Mouse (Mus musculus) frontal cortex, postnatal 10 days (tissue): ENCODE results near the gene Slc2a5.

Source experiments
- DNase-seq, 2 experiments: peaks; one replicate each; pipeline ENCODE4 v3.0.0; 2022; ENCODE audit warnings: low spot score in 2 of 2, mixed read lengths in 1 of 2

The Slc2a5 gene

DNA sequence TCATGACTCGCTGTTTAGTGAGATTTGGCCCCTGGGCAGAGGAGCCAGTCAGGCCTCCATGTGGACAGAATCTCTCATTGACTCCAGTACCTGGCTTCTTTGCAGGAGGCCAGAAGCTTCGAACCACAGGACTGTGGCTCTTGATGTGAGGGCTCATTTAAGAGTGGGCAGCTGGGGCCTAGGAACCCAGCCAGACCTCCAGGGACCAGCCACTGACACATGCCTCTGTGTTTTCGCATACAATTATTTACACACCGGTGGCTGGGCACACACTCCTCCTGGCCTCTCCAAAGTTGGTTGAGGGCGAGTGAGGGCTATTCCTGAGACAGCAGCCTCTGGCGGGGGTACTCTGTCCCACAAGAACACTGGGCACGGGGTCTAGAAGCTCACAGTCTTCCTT, 21.3 kb downstream of the Slc2a5 start:
- no peak for DNase-seq

DNA sequence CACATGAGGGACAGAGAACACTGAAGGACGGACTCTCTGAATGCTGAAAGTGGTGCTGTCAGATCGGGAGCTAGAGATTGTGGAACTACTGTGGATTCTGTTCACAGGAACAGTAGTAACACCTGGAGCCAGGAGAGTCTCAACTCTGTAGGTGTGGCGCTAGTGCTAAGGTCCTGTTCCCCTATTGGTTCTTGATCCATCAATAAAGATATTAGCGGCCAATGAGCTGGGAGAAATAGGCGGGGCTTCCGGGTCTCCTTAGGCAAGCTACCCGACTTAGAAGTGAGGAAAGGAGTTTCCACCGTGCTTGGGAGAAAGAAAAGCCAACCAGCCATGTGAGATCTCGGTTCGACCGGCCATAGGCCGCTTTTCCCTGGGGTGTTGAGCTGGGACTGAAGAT, 25.2 kb downstream of the Slc2a5 start:
- DNase-seq, result no peak

DNA sequence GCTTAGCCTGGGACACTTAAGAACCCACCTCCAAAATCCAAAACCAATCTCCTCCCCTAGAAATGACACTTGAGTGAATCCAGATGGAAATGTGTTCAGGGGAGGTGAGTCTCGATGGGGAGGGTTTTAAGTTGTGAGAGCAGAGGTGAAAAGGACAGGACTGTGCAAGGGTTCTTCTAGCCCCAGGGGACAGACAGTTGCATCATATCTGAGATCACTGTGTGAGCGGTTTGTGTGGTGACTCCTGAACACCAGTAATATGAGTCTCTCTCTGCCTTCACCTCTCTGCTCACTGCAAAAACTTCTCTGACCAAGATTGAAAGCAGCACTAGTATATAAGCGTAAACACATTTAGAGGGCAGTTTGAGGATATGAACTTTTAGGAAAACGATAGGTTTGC, 27.2 kb downstream of the Slc2a5 start:
- DNase-seq, result no peak

- DNase-seq, result no peak
These were observed 32.0 kb downstream of the Slc2a5 start for GRCm38 (mm10) chr4:150151045-150151444.

DNA sequence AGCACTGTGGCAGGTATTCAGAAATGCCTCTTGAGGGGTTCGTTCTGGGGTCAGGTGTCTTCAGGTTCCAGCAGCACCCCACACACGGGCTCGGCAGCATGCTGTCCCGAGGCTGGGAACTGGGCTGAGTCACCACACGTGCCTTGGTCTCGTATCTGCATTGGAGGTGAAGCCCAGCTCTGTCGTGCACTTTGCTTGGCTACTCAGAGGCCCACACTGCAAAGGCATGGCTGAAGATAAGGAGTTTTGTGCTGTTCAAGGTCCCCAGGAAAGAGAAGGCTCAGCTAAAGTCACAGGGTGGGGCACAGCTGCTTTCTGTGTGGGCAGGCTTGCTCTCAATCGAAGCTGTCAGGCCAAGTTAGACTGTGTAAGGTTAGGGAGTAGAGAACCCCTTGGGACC, 33.4 kb downstream of the Slc2a5 start:
- no peak for DNase-seq

DNA sequence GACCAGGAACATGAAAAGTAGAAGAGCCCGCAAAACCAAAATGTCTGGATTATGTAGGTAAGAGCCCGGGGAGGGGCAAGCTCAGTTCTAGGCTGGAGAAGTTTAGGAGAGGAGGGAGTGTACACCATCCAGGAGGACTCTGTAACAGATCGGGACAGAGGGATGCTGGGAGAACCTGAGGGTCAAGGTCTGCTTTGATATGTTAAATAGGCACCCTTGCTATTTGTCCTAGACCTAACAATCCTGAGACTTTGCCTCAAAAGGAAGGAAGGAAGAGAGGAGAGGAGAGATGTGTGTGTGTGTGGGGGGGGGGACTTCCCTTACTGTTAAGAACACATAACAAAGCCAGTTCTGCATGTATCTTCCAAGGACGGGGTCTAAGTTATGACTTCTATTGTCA, 36.2 kb downstream of the Slc2a5 start:
- no peak for DNase-seq

- DNase-seq, result no peak
These were observed 36.6 kb downstream of the Slc2a5 start for GRCm38 (mm10) chr4:150155731-150156130.

DNA sequence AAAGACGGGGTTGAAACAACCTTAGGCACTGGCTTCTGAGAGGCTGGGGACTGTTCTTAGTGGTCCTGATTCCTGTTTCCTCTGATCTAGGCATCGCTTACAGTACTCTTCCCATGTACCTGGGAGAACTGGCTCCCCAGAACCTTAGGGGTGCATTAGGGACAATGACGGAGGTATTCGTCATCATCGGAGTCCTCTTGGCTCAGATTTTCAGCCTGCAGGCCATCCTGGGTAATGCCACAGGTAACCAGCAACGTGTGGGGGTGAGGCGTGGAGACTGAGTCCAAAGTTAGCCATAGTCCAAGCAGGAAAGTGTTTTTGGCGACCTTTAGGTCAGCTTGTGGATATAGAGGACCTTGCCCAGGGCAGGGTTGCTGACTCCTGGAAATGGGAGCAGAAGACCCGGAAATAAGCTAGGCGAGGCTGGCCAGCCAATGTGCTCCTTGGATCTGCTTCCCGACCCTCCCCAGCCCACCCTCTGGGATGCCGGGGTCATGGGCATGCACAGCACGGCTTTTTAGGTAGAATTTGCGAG, 38.3 kb downstream of the Slc2a5 start:
- DNase-seq, result no peak

DNA sequence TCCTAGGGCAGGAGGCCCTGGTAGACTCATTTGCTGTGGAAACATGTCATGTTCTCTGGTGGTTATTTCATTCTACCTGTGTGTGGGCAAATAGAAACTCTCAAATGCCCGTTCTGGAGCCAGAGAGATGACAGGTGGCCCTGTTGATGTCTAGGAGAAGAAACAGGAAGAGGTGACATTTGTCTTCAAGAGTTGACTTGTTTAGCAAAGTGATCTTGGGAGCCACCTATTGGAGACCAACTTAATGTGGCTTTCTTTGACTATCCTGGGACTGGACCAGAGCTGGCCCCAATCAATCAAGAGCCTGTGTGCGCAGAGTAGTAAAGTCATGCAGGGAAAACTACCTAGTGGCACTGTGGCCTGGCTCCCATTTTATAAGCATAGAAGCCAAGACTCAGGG, 40.4 kb downstream of the Slc2a5 start:
- DNase-seq, result no peak

- DNase-seq, result no peak
These were observed 43.6 kb downstream of the Slc2a5 start for GRCm38 (mm10) chr4:150162561-150163169.

GRCm38 (mm10) chr4:150164875-150165274, 45.8 kb downstream of the Slc2a5 start:
- DNase-seq, result no peak

- peak; percentile 34 to 51 for DNase-seq
These were observed 49.3 kb downstream of the Slc2a5 start for GRCm38 (mm10) chr4:150168406-150168805.

DNA sequence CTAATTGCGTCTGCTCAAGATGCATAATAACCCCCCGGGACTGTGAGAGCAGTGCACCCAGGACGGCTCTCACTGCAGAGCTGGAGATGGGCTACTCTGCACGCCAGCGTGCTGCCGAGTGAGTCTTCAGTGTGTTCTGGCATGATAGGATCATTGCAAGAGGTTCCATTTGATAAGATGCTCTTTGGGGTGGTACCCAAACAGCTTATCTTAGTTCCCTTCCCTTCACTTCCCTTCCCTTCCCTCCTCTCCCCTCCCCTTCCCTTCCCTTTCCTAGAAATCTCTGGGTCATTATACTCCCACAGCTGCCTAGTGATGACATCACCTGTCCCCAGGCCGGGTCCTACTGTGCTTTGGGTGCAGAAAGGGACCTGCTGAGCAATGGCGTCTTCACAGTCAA, 53.0 kb downstream of the Slc2a5 start:
- DNase-seq, result no peak

DNA sequence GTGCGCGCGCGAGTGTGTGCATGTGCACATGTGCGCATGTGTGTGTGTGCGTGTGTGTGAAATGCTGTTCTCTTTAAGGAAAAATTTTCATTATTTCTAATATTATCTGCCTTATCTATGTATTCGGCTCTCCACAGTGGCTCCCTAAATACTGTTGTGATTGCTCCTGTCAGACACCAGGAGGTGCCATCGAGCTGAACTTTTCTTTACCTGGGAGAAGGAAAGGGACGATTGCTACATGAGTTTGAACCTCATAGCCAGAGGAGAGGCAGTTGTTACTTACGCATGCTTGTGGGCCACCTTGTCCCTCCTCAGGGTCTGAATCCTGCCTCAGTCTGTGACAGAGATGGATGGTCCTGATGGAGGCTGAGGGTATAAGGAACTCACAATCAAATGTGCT, 54.2 kb downstream of the Slc2a5 start:
- peak in 1 of 2 experiments; percentile 42 for DNase-seq

- DNase-seq, result no peak
These were observed 54.9 kb downstream of the Slc2a5 start for GRCm38 (mm10) chr4:150174027-150174426.

DNA sequence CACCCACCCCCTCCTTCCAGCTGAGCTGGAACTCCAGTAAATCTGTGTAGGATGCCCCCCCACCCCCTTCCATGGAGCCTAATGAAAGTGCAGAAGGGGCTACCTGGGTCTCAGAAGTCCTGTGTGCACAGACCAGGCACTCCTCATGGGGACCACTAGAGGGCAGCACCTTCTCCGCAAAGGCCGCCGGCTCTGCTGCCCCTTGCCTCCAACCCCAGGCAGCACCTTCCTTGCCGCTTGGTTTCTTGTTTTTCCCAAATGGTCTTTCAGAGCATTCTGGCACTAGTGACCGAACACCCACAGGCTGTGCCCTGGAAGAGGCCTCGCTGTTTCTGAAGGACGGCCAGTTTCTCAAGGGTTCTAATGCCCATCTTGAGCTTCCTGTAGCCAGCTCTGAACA, 57.5 kb downstream of the Slc2a5 start:
- DNase-seq, result no peak

DNA sequence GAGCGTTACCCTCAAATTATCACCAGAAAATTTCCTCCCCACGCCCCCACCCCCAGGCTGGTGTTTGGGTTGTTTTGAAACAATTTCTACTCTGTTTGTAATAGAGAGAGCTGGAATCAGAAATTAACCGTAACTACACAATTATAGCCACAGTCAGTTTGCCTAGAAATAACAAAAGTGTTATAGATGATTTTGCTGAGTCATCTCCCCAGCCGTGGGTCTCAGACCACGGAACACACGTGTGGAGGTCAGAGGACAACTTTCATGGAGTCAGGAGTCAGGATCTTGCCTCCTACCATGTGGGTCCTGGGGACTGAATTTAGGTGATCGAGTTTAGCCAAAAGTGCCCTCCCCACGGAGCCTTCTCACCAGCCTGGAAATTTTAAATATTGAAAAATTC, 58.0 kb downstream of the Slc2a5 start:
- DNase-seq, result no peak

DNA sequence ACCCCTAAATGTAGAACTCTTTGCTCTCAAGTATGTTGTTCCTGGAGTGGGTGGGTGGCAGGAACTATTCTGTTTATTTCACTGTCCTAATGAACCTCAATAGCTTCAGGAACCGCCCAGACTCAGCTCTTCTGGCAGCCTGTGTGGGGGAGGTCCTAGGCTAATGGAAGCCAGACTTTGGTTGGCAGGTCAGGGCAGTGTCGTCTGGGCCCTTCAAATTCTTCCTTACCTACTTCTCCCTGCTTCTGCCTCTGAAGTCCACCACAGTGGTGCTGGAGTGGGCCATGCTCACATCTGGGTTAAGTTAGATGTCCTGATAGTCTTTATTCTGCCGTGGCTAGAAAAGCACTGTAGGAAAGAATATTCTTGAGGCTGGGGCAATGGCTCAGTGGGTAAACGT, 59.0 kb downstream of the Slc2a5 start:
- no peak for DNase-seq

DNA sequence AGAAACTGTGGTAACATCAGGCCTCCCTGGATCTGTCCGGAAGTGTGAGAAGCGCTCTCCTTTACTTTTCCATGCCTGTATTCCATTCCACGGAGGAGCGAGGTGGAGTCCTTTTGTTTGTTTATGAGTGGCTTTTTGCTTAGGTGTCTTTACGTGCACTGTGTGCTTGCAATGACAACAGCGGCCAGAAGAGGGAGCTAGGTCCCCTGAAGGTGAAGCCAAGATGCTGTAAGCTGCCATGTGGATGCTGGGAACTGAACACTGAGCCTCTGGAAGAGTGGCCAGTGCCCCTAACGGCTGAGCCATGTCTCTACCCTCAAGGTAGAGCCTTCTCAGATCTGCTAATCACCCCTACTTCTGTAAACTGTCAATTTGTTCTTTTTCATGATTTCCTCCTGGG, 62.2 kb downstream of the Slc2a5 start:
- DNase-seq, result no peak

- no peak for DNase-seq
These were observed 69.2 kb downstream of the Slc2a5 start for GRCm38 (mm10) chr4:150188236-150188635.

GRCm38 (mm10) chr4:150192199-150192598, 73.1 kb downstream of the Slc2a5 start:
- no peak for DNase-seq
